Mouse (Mus musculus) liver, adult 2 months (tissue): ENCODE results near the gene Myo5a.

ENCODE experiments used
- CTCF ChIP-seq: fragments of 200-500 bp; IDR thresholded peaks from 2 replicates; pipeline ENCODE4 v1.5.1; 2011; ENCODE audit warnings: low read depth, low read length, control low read depth
- POLR2A ChIP-seq: fragments of 200-500 bp; IDR thresholded peaks from 2 replicates; pipeline ENCODE4 v1.6.1; 2011; ENCODE audit warnings: low read length, control low read depth; ENCODE audit not compliant: insufficient read depth; ENCODE audit errors: extremely low read depth

DNA sequence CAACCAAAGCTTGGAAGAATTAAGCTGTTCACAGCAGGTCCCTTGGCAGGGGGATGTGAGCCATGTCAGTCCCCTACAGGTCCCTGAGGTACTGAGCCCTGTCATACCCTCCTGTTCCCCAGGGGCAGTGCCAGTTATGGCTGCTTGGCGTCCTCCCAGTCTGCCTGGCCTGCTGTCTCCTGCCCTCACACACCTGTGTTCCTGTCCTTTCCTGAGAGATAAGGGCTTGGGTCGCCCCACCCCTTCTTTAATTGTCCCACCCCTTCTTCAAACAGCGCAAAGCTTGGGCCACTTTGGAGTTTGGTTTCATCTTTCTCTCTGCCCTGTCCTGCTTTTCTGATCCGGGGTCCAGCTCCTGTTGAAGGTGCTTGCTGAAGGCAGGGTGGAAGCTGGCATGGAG is 188.0 kb downstream of the Myo5a start:
- TF ChIP-seq CTCF (no peak), POLR2A (no peak)
